Mouse (Mus musculus): ENCODE measurements around the gene Ccar1.

GRCm38 (mm10) chr10:62724936-62725335 is 67.2 kb downstream of the Ccar1 start:
- TF ChIP-seq CTCF (IDR thresholded peaks at IDR 0.05; ENCODE audit: borderline replicate concordance, insufficient read depth, low read length) = no peak
- no peak for TF ChIP-seq POLR2A (IDR thresholded peaks at IDR 0.05; ENCODE audit: low read depth, low read length)

All from embryonic fibroblast, embryonic 13.5 days (primary cell).